Mouse (Mus musculus): ENCODE results near the gene C330007P06Rik. TPM values are rescaled to one million over a fixed set of nuclear protein-coding genes. Genes with fewer than 3 reads are reported as not detected.
A peak's percentile ranks its signal among the peaks of the same experiment; 100 is the strongest.

The C330007P06Rik gene
- total and polyA plus RNA-seq, 3 experiments = 18.6 to 61.2 (median 53.0) TPM

DNA sequence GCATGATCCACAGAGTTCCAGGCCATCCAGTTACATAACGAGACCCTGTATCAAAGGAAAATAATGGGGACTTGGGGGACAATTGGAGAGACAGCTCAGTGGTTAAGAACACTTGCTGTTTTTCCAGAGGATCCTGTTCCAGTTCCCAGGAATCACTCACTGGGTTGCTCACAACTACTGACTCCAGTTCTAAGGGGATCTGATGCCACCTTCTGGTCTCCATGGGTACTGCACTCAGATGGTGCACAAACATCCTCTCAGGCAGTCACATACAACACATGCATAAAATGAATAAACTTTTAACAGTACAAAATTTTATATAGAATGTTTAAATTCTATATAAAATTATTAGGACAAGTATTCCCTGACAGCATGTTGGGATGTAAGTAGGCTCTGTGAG is 10.8 kb upstream of the C330007P06Rik start:
- no peaks in the 10 kb centered on the region for H3K9me3 ChIP-seq (replicated peaks; ENCODE audit: low read length)

GRCm38 (mm10) chrX:36874704-36875128 is 805 bp upstream of the C330007P06Rik start:
- no peak for DNase-seq (ENCODE audit: extremely low read depth)
- Histone ChIP-seq H3K4me3 (replicated peaks in 1 of 3; ENCODE audit: low read depth in 2 of 3, low read length in 2 of 3, poor library complexity in 1 of 3) (peak overlapping the region; percentile 54 to 78 (median 72)), H3K4me1 (ENCODE audit: control insufficient read depth in 1 of 2, insufficient read depth in 2 of 2) (peaks cover 0 to 6% of the 10 kb centered on the region in 2 experiments; a peak in 1 of 4 replicates), H3K27ac (ENCODE audit: insufficient read depth, low read depth) (no peak overlapping the region), H3K9me3 (replicated peaks; ENCODE audit: low read length) (no peaks in the 10 kb centered on the region), H3K9ac (ENCODE audit: insufficient read depth, low read depth) (peak overlapping the region; percentile 92), H3K4me2 (ENCODE audit: insufficient read depth, low read depth, poor library complexity, severe bottlenecking) (peak overlapping the region; percentile 64), H3K27me3 (replicated peaks) (no peaks in the 10 kb centered on the region), H3K79me2 (replicated peaks; ENCODE audit: control insufficient read depth, extremely low read depth, insufficient read depth, poor library complexity, severe bottlenecking) (peaks cover 12% of the 10 kb centered on the region), H3K36me3 (replicated peaks in 1 of 2; ENCODE audit: control insufficient read depth in 1 of 2, insufficient read depth in 1 of 2, low read length in 1 of 2) (peaks cover 4 to 14% of the 10 kb centered on the region in 2 experiments)
- in situ Hi-C loops (cut with MboI; ENCODE audit: low pct_ligation_motif_present, low pct_unique_long_range_greater_than_20kb, low sequenced_read_pairs) (no loop called here), dilution Hi-C loops (cut with MboI; ENCODE audit: extremely low pct_ligation_motif_present, extremely low pct_unique_long_range_greater_than_20kb, low sequenced_read_pairs) (no loop called here)
- no peak for TF ChIP-seq RAD21 (IDR thresholded peaks at IDR 0.05; ENCODE audit: low read depth, low read length)
- TF ChIP-seq UBTF (IDR thresholded peaks at IDR 0.05; ENCODE audit: low read depth, low read length) = 0 out of 2 replicates have a peak, but pooled peaks have one; percentile 57

More for the DNA sequence above, 10.8 kb upstream of the C330007P06Rik start:
- DNase-seq (ENCODE audit: extremely low read depth) = no peak
- H3K36me3 ChIP-seq (replicated peaks in 1 of 2; ENCODE audit: control insufficient read depth in 1 of 2, insufficient read depth in 1 of 2, low read length in 1 of 2) = peaks cover 8 to 52% of the 10 kb centered on the region in 2 experiments
- H3K79me2 ChIP-seq (replicated peaks; ENCODE audit: control insufficient read depth, extremely low read depth, insufficient read depth, poor library complexity, severe bottlenecking) = no peaks in the 10 kb centered on the region
- no peaks in the 10 kb centered on the region for H3K27me3 ChIP-seq (replicated peaks)
- dilution Hi-C loops (cut with MboI; ENCODE audit: extremely low pct_ligation_motif_present, extremely low pct_unique_long_range_greater_than_20kb, low sequenced_read_pairs) (no loop called here), in situ Hi-C loops (cut with MboI; ENCODE audit: low pct_ligation_motif_present, low pct_unique_long_range_greater_than_20kb, low sequenced_read_pairs) (no loop called here)
- no peak overlapping the region for H3K27ac ChIP-seq (ENCODE audit: insufficient read depth, low read depth)
- H3K4me2 ChIP-seq (ENCODE audit: insufficient read depth, low read depth, poor library complexity, severe bottlenecking) = no peak overlapping the region
- H3K9ac ChIP-seq (ENCODE audit: insufficient read depth, low read depth) = no peak overlapping the region
- no peak overlapping the region for H3K4me3 ChIP-seq (replicated peaks in 1 of 3; ENCODE audit: low read depth in 2 of 3, low read length in 2 of 3, poor library complexity in 1 of 3)
- TF ChIP-seq SIN3A (IDR thresholded peaks at IDR 0.05; ENCODE audit: low read length) = no peak
- TF ChIP-seq SMC3 (IDR thresholded peaks at IDR 0.05; ENCODE audit: low read depth, low read length) = peak; percentile 34; the same call in 1 of the 2 replicates
- no peak for TF ChIP-seq BHLHE40 (IDR thresholded peaks at IDR 0.05; ENCODE audit: low read depth, low read length)
- TF ChIP-seq CTCF (conservative IDR thresholded peaks at IDR 0.05 in 1 of 2, IDR thresholded peaks at IDR 0.05 in 1 of 2; ENCODE audit: low read depth in 2 of 2, low read length in 2 of 2) = peak; percentile 32 to 52; a peak in 3 of 4 replicates
- peak; percentile 30 for TF ChIP-seq RAD21 (IDR thresholded peaks at IDR 0.05; ENCODE audit: low read depth, low read length)
- no peaks in the 10 kb centered on the region for H3K4me1 ChIP-seq (ENCODE audit: control insufficient read depth in 1 of 2, insufficient read depth in 2 of 2)

- Histone ChIP-seq H3K27ac (ENCODE audit: insufficient read depth, low read depth) (no peak overlapping the region), H3K27me3 (replicated peaks) (no peaks in the 10 kb centered on the region), H3K4me2 (ENCODE audit: insufficient read depth, low read depth, poor library complexity, severe bottlenecking) (peak overlapping the region; percentile 64), H3K9me3 (replicated peaks; ENCODE audit: low read length) (no peaks in the 10 kb centered on the region), H3K36me3 (replicated peaks in 1 of 2; ENCODE audit: control insufficient read depth in 1 of 2, insufficient read depth in 1 of 2, low read length in 1 of 2) (peaks cover 4 to 10% of the 10 kb centered on the region in 2 experiments), H3K79me2 (replicated peaks; ENCODE audit: control insufficient read depth, extremely low read depth, insufficient read depth, poor library complexity, severe bottlenecking) (peaks cover 12% of the 10 kb centered on the region), H3K4me3 (replicated peaks in 1 of 3; ENCODE audit: low read depth in 2 of 3, low read length in 2 of 3, poor library complexity in 1 of 3) (peak overlapping the region; percentile 54 to 78 (median 72)), H3K9ac (ENCODE audit: insufficient read depth, low read depth) (peak overlapping the region; percentile 92), H3K4me1 (ENCODE audit: control insufficient read depth in 1 of 2, insufficient read depth in 2 of 2) (peaks cover 0 to 6% of the 10 kb centered on the region in 2 experiments; a peak in 1 of 4 replicates)
- dilution Hi-C loops (cut with MboI; ENCODE audit: extremely low pct_ligation_motif_present, extremely low pct_unique_long_range_greater_than_20kb, low sequenced_read_pairs) (no loop called here), in situ Hi-C loops (cut with MboI; ENCODE audit: low pct_ligation_motif_present, low pct_unique_long_range_greater_than_20kb, low sequenced_read_pairs) (no loop called here)
- no peak for TF ChIP-seq BHLHE40 (IDR thresholded peaks at IDR 0.05; ENCODE audit: low read depth, low read length)
- TF ChIP-seq CHD2 (IDR thresholded peaks at IDR 0.05; ENCODE audit: low read length) = no peak
- TF ChIP-seq ELF1 (IDR thresholded peaks at IDR 0.05; ENCODE audit: low read depth, low read length) = no peak
- TF ChIP-seq POLR2AphosphoS2 (IDR thresholded peaks at IDR 0.05; ENCODE audit: low read depth, low read length) = peak; percentile 78; the same call in 1 of the 2 replicates
- TF ChIP-seq MEF2A (IDR thresholded peaks at IDR 0.05; ENCODE audit: borderline replicate concordance, low read depth, low read length) = 0 out of 2 replicates have a peak, but pooled peaks have one; percentile 14
- TF ChIP-seq E2F4 (IDR thresholded peaks at IDR 0.05; ENCODE audit: insufficient replicate concordance, low read depth, low read length) = no peak
- TF ChIP-seq ZMIZ1 (IDR thresholded peaks at IDR 0.05; ENCODE audit: low read depth, low read length) = peak; percentile 88
- peak; percentile 95 for TF ChIP-seq NELFE (IDR thresholded peaks at IDR 0.05; ENCODE audit: low read depth, low read length)
- TF ChIP-seq TBP (conservative IDR thresholded peaks at IDR 0.05; ENCODE audit: low read depth, low read length) = peak; percentile 60; the same call in 1 of the 2 replicates
- TF ChIP-seq HCFC1 (IDR thresholded peaks at IDR 0.05; ENCODE audit: low read depth, low read length) = peak; percentile 51; the same call in 1 of the 2 replicates
- 0 out of 2 replicates have a peak, but pooled peaks have one; percentile 47 for TF ChIP-seq UBTF (IDR thresholded peaks at IDR 0.05; ENCODE audit: low read depth, low read length)
- TF ChIP-seq POLR2A (IDR thresholded peaks at IDR 0.05; ENCODE audit: low read depth, low read length) = peak; percentile 96
- peak; percentile 85 for TF ChIP-seq TCF12 (IDR thresholded peaks at IDR 0.05; ENCODE audit: low read depth, low read length)
- peak; percentile 94 for TF ChIP-seq CHD1 (IDR thresholded peaks at IDR 0.05; ENCODE audit: low read depth, low read length)
- DNase-seq (ENCODE audit: extremely low read depth) = peak; percentile 77
Measured at GRCm38 (mm10) chrX:36874178-36874696, 326 bp upstream of the C330007P06Rik start.

Data from CH12.LX (cell line).